Mouse (Mus musculus) T-cell, adult 2 months (primary cell): ENCODE data around the gene Rora.
A peak's percentile ranks its signal among the peaks of the same experiment; 100 is the strongest.

Experiments
- DNase-seq: peaks from one replicate; pipeline ENCODE4 v3.0.0; 2022; ENCODE audit warnings: low spot score

The Rora gene

DNA sequence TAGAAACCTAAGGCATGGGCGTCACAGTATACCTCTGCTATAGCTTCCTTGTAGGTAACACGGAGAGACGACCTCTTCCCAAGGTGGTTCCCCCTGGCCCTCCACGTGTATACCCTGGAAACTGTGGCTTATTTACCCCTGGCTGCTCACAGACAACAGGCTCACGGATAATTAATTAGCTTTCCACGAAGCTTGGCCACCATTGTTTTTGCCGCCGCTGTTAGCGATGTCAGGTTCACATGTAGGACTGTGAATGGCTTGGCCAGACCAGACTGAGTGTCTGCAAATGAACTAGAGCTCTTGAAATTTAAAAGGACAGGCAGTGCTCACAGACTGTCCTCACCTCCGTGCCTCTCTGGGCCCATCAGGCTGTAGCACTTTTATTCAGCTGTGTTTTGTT lies 483.8 kb downstream of the Rora start:
- no peak for DNase-seq

DNA sequence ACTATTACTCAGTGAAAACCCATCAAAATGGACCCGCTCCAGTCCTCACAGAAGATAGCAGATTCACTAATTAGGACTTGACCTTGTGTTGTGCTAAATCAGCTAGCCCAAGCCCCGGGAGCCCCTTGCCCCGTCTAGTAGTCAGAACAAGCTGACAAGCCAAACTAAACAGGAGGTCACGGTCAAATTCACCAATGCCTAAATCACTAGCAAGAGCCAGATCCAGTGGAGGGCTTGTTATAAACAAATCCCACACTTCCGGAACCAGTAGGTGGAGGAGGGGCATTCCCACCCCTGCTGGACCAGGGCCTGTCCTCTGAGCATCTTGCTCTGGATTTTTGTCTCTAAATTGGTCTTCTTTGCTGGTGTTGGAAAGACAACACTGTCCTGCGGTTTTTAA lies 486.6 kb downstream of the Rora start:
- no peak for DNase-seq

DNA sequence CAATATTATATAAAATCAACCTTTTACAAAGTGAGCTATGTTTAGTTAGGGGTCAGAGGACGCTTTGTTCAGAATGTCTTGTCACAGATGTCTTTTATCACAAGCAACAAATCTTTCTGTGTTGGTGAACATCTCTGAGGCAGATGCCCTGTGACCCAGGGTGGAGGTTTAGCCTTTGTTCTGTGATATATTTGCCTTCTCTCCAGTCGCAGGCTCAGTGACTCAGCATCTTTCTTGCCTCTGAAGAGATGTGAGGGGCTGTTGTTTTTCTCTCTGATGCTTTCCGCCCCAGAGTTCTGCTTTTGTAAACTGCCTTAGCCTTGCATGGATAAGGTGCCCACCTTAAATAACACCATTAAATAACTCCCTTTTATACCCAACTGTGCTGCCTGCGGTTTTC lies 488.3 kb downstream of the Rora start:
- DNase-seq: no peak

DNA sequence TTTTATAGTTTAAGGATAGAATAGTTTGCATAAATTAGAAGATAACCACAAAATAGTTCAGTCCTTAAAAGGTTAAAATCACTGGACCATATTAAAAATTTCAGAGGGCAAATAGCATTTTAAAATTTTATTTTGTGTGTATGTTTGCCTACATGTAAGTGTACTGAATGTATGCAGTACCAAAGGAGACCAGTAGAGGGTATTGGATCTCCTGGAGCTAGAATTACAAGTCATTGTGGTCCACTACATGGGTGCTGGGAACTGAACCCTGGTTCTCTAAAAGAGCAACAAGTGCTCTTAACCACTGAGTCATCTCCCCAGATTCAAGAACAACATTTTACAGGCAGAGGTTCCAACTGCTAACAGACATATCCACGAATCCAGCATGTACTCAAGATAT lies 493.4 kb downstream of the Rora start:
- DNase-seq: no peak

DNA sequence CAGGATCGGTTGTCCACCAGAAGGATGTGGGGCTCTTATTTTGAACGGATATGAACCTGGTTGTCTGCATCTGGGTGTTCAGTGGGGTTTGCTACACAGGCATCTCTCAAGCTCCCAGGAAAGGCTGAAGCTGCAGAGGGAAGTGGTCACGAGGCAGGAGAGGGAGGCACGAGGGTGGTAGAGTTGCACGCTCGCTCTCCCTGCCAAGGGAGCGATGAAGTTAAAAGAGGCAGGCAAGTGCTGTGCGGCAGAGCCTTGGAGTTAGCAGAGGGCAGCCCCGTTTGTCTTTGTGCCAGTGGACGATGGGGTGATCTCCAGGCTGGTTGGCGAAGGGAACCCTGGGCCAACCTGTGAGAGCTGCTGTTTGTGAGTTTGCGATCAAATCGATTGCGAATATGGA lies 496.6 kb downstream of the Rora start:
- DNase-seq: no peak

DNA sequence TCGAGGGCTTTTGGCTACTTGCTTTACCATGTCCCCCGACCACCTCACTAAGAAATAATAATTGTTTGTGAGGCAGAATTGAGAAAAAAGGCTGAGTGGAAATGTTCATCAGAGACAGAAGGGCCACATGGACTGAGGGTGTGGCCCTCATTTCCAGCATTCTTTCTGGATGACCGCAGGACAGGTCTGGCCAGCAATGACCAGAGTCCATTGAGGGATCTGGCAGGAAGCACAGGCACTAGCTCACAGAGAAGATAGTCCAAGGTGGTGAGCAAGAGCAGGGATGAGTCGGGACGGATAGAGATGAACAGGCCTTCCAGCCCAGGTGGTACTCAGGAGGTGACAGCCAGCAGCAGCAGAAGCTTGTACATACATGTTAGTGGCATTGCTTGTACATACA lies 501.1 kb downstream of the Rora start:
- DNase-seq: no peak

DNA sequence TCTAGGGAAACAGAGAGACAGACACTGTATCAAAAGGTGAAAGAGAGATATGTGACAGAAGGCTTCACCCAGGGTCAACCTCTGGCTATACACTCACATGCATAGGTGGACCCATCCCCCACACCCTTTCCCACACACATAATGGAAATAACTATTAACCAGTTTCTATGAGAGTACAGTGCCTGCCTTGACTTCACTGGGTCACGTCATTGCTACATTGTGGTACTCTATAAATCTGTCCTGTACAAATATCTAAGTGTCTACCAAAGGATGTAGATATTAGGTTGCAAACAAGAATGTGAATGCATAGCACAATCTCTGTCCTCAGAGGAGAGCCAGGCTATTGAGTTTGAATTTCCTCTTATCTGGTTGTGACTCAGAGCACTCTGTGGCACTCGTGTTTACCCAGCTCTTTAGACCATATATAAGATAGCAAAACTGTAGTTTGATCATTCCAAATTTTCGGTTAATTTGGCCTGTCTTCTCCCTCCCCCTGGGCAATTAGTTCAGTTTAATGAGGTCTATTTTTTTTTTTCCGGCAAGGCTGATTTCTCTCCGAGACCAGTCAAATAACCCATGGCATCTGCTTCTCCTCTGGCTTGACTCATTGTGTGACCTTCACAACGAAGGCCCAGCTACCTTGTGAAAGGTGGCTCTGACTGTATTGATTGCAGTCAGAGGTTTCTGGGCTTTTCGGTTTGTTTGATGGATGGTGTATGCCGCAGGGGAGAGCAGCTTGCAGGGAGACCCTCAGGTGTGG lies 502.4 kb downstream of the Rora start:
- no peak for DNase-seq

DNA sequence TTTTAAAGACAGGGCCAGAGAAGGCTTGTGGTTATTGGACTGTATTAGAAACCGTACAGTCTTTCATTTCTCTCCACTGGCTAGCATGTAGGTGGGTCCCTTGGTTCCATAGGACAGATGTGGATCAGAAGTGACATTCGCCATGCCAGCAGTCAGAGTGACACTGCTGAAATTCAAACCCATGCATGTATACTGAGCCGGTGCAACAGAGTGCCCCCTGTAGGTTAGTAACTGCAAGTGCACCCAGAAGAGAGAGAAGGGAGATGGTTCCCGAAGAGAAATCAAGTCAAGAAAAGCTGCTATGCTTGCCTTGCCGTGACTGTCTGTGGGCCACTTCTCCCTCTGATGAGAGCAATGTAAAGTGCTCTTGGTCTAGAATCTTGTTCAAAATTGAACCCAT lies 507.2 kb downstream of the Rora start:
- DNase-seq: no peak

DNA sequence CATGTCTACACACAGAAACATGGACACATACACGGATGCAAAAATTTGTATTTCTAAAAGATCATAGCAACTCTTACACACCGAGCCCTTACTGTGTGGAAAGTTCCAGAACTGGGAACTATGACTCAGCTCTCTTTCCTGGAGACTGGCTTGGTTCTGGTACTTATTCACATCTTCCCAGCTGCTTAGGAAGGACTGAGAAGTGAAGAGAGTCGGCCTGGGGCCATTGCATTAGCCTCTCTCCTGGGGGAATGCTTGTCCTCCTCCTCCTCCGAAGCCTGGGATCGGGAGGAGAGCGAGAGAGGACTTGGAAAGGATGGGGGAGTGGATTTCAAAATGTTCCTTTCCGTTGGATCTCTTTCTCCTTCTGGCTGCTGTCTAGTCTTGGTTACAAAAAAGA lies 511.1 kb downstream of the Rora start:
- no peak for DNase-seq

DNA sequence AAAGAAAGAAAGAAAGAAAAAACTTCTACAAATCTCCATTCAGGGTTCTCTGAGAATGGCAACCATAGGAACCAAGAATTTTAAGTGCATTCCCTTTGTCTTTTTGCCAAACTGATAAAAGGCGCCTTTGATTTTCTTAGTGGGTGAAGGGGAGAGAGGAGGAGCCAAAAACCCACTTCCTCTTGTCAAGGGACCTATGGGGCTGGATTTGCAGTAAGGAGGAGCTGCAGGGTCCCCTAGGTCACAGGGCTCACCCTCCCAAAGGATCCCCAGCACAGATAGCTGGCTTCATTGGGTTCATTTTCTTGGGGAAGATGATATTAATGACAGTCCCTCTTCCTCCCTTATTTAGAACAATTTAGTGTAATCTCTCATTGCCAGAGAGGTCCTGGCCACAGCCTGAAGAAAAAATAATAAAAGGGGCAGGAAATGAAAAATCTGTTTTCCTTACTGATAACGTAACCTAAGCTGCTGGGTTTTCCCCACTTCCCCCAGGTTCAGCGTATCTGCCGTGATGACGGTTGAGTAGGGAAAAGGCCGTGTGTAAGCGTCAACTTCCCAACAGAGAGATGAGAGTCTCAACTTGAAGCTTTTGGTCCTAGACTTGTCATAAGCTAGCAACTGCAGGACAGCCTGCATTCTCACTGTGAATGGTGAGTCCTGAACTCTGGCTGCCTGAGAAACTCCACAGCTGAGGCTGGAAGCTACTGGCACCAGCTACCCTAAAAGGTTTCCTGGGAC lies 511.7 kb downstream of the Rora start:
- peak; percentile 69 for DNase-seq

DNA sequence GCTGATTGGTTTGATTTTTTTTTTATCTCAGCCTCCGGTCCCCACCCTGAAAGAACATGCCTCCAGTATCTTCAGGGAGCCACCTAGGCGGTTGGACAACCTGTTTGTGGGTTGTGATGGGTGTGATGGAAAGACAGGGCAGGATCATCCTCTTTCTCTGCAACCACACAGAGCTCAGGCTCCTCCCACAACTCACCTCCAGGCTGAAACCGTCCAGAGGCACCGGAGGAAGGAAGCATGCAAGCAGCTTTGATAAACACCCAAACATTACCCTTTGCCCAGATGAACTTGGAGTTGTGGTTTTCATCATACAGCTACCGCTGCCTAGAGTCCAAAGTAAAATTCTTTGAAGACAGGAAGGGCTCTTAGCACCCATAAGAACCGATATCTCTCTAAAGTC lies 520.5 kb downstream of the Rora start:
- peak; percentile 24 for DNase-seq

DNA sequence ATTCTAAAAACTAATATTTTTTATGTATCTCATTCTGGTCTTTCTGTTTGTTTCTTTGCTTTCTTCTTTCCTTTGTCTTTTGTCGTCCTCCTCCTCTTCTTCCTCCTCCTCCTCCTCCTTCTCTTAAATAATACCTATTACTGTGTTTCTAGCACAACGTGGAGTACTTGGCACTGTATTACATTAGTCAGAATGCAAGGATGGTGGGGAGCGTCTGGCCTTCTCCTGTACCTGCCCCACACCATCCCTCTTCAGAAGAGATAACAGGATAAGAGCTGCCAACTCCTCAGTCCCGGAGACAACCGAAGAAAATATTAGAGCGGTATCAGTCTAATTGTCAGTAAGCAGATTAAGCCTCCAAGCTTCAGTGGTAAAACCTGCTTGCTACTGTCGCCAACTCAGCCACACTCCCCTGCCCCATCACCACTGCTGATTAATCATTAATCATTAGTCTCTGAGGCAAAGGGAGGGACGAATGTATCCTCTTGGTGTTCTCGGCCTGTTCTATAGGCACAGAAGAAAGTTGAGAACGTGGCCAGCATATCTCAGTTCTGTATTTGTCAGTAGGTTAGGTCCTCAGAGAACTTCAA lies 521.0 kb downstream of the Rora start:
- no peak for DNase-seq

DNA sequence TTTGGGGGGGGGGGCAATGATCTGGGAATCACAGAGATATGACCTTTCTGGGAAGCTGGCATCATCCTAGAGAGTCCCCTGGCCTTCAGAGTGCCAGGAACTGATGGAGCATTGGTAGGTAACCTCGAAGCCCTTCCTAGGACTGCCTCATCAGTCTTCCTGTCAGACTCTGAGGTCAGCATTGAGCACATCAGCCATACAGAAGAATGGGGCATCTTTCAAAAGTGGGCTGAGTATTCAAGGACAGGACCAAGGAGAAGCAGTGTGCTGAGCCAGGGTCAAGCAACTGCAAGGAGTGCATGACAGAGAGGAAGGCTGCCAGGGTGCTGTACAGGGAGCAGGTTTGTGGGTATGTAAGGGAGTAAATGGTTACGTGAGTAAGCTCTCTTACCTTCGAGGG lies 523.4 kb downstream of the Rora start:
- DNase-seq: no peak

DNA sequence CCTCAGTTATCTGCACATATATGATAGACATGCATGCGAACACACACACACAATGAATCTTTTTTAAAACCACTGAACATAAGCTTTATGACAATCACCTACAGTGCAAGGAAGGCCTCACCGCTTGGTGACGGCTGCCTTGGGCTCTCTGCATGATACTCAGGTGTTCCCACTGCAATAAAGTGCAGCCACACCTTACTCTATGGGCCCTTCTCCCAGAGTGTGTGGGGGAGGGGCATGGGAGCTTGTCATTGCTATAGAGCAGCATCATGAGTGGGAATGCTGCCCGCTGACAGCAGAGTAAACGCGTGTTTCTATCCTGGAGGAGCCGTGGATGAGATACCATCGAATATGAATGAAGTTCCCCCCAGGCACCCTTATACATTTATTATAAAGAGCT lies 525.6 kb downstream of the Rora start:
- no peak for DNase-seq

DNA sequence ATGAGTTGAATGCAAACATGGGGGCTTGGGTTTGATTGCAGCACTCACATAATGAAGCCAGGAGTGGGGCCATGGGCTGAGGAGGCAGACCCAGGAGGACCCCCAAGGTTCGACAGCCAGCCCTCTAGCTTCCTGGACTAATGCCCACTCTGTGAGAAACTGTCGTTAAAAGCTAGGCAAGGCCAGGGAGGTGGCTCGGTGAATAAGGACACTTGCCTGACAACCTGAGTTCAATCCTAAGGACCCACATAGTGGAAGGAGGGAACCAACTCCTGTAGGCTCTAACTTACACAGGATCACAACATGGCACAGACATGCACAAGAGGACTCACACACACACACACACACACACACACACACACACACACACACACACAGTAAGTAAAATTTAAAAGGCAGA lies 527.4 kb downstream of the Rora start:
- no peak for DNase-seq

DNA sequence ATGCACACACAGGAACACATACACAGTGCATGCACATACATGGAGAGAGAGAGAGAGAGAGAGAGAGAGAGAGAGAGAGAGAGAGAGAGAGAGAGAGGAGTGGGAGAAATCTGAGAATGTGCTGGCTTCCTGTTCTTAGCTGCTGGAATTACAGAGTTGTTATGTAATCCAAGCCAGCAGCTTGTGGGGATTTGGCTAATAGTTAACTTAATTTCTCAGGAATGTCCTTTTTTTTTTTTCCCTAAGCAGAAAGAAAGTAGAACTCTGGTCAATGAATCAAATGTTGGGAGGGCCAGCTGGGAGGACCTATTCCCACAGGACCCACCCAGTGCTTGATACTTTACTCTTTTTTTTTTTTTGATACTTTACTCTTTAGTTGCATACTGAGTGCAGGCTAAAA lies 527.8 kb downstream of the Rora start:
- DNase-seq: no peak

DNA sequence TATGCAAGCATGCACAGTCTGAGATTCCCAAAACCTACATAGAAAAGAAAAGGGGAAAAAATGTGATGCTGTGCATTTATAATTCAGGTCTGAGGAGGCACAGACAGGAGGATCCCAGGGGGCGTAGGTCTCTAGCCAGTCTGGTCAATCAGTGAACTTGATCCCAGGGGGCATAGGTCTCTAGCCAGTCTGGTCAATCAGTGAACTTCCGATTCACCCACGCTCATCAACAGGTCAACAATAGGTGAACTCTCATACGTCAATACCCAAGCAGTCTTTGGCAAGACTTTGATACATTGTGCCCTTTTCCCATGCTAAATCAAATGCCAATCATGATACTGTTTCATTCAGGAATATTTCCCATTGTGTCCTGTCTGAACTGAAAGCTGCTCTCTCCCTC lies 530.3 kb downstream of the Rora start:
- no peak for DNase-seq

DNA sequence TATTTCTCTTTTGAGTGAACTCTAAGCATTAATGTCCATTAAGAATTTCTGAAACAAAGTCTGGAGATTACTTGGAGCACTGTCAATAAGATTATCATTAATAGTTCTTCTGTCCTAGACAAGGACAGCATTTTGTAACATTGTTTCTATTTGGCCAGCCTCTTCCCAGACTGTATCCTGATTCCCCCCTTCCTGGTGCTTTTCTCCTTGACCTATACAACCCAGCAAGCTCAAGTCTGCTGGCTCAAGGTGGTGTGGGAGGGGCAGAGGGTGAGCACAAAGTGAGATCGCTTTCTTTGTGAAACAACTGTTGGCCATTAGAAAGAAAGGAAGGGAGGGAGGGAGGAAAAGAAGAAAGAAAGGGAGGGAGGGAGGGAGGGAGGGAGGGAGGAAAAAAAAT lies 537.1 kb downstream of the Rora start:
- no peak for DNase-seq

DNA sequence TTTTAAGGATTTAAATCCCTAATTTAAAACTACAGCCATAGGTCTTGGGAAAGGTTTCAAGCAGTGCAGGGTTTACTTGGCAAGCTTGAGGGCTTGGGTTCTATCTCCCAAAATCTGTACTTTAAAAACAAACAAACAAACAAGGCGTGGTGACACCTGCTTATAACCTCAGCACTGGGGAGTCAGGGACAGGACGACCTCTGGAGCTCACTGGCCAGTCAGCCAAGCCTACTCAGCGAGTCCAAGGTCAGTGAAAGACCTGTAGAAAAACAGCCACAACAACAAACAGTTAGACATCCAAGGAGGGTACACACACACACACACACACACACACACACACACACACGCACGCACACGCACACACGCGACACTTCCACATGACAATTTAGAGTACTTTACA lies 538.9 kb downstream of the Rora start:
- no peak for DNase-seq

DNA sequence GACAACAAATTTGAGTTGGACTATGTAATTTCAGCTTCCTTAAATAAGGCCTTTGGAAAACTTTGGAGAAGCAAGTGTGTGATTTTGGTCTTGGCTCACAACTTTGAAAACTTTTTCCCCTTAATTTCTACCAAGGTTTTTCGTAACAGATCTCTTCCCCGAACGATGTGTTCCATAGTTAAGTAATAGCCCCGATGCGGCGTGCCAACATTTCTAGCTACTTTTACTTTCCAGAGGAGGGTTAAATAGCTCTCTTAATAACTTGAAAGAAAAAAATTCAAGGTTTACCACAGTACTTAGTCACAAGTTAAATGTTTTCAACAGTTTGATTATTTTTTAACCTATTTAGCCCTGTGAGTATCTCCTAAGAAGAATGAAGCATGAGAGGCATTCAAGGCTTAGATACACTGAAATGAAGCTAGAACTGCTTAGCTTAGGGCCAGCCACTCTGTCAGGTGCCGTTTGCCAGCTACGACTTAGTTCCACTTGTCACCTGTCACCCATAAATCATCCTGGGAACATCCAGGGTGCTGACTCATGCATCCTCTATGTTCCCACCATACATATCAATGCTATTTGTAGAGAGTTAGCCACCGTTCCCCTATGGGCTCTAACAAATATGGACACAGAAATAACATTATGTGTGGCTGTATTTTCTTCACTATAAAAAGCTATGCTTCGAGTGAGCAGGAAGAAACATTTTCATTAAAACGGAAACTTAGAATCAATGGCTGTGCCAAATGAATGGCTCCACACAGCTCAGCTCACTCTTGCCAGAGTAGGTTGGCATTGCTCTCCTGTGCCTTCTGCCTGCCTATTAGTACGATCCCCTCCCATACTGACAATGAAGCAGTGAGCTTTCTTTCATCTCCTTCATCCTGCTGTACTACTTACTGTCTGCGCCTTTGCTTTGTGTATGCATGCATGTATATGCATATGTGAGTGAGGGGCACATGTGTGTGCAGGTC lies 541.3 kb downstream of the Rora start:
- no peak for DNase-seq

DNA sequence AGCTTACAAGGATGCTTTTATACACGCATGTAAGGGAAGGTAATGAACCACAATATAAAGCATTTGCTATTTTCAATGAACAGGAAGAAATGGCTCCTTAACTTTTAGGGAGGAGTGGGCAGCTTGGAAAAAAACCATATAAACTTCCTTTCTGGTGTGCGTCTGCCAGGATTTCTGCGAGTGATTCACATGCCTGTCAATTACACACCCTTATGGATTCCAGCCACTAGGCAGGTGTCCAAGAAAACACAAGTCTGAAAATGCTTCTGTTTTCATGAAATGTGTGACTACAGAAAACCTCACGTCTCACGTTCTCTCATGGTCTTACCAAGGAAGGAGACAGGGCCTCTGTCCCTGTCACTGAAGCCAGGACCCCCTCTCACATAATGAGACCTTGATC lies 560.2 kb downstream of the Rora start:
- no peak for DNase-seq

DNA sequence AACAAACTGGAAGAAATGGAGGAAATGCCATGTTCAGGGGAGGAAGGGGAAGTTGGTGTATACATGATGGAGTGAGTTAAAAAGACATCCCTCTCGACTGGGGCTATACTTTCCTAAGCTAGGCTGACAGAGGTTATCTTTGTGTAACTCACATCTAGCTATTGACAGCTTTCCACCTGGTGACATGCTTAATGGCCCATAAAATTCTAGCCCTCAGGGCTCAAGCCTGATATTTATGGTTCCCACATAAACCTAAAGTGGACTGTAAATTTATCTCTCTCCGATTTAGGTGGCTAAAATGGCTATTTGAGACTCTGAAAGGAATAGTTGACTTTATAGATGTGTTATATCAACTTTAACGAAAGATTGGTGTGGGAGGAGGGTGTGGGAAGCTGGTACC lies 571.3 kb downstream of the Rora start:
- no peak for DNase-seq
